Mouse (Mus musculus): ENCODE measurements around the gene Ormdl2. TPM values are rescaled to one million over a fixed set of nuclear protein-coding genes. Genes with fewer than 3 reads are reported as not detected.

Gene Ormdl2
- polyA plus RNA-seq, 1 experiment from 2014 or later, result 126 TPM

GRCm38 (mm10) chr10:128772895-128773294 is 48.5 kb downstream of the Ormdl2 start:
- WGBS, result 78% methylated on average over 2 of the region's 2 CpGs
- H3K4me1 ChIP-seq (ENCODE audit: control insufficient read depth, insufficient read depth, low read length), result no peaks in the 10 kb centered on the region
- no peak overlapping the region for H3K27ac ChIP-seq (ENCODE audit: low read length)
- no peaks in the 10 kb centered on the region for H3K9me3 ChIP-seq (ENCODE audit: control insufficient read depth, low read length)
- no peak overlapping the region for H3K9ac ChIP-seq (ENCODE audit: low read depth, low read length)
- no peak overlapping the region for H3K4me3 ChIP-seq (ENCODE audit: low read length)
- no peak overlapping the region for H3K4me2 ChIP-seq (ENCODE audit: low read depth, low read length)
- no peaks in the 10 kb centered on the region for H3K27me3 ChIP-seq (replicated peaks; ENCODE audit: control insufficient read depth, insufficient read depth, low read length)
- H3K36me3 ChIP-seq (ENCODE audit: control insufficient read depth, insufficient read depth, low read length), result no peaks in the 10 kb centered on the region
- no peak for ATAC-seq

Other genes starting within 250 kb of the Ormdl2 start
- gene Erbb3, start 232.0 kb downstream of the Ormdl2 start, polyA plus RNA-seq (2015; fragmentation: Nextera tagmentation; extraction: Ambion mirVana), result 29.6 and 34.9 TPM in 2 replicates
- gene Rps26, start 194.9 kb downstream of the Ormdl2 start, polyA plus RNA-seq (2015; fragmentation: Nextera tagmentation; extraction: Ambion mirVana), result 580 and 624 TPM in 2 replicates
- 1.6 and 2.0 TPM in 2 replicates for gene Ikzf4, start 175.7 kb downstream of the Ormdl2 start, polyA plus RNA-seq (2015; fragmentation: Nextera tagmentation; extraction: Ambion mirVana)
- gene Suox, start 147.6 kb downstream of the Ormdl2 start, polyA plus RNA-seq (2015; fragmentation: Nextera tagmentation; extraction: Ambion mirVana), result 11.8 and 13.0 TPM in 2 replicates
- gene Rab5b, start 125.4 kb downstream of the Ormdl2 start, polyA plus RNA-seq (2015; fragmentation: Nextera tagmentation; extraction: Ambion mirVana), result 61.6 and 64.5 TPM in 2 replicates
- 1.5 and 1.6 TPM in 2 replicates for gene Pmel, start 117.5 kb downstream of the Ormdl2 start, polyA plus RNA-seq (2015; fragmentation: Nextera tagmentation; extraction: Ambion mirVana)
- gene Cdk2, start 116.6 kb downstream of the Ormdl2 start, polyA plus RNA-seq (2015; fragmentation: Nextera tagmentation; extraction: Ambion mirVana), result 60.4 and 65.2 TPM in 2 replicates
- 7.8 and 7.9 TPM in 2 replicates for gene Dgka, start 76.8 kb downstream of the Ormdl2 start, polyA plus RNA-seq (2015; fragmentation: Nextera tagmentation; extraction: Ambion mirVana)
- gene Pym1, start 73.8 kb downstream of the Ormdl2 start, polyA plus RNA-seq (2015; fragmentation: Nextera tagmentation; extraction: Ambion mirVana), result 28.4 and 31.5 TPM in 2 replicates
- gene Mmp19, start 30.7 kb downstream of the Ormdl2 start, polyA plus RNA-seq (2015; fragmentation: Nextera tagmentation; extraction: Ambion mirVana), result 0.66 and 0.81 TPM in 2 replicates
- 45.5 and 45.8 TPM in 2 replicates for gene Dnajc14, start 17.6 kb downstream of the Ormdl2 start, polyA plus RNA-seq (2015; fragmentation: Nextera tagmentation; extraction: Ambion mirVana)
- gene Tmem198b, start 17.3 kb downstream of the Ormdl2 start, polyA plus RNA-seq (2015; fragmentation: Nextera tagmentation; extraction: Ambion mirVana), result 11.6 and 13.4 TPM in 2 replicates
- gene Sarnp, start 4.3 kb downstream of the Ormdl2 start, polyA plus RNA-seq (2015; fragmentation: Nextera tagmentation; extraction: Ambion mirVana), result 154 and 172 TPM in 2 replicates
- gene Gdf11, start 70.1 kb upstream of the Ormdl2 start, polyA plus RNA-seq (2015; fragmentation: Nextera tagmentation; extraction: Ambion mirVana), result 2.1 and 2.2 TPM in 2 replicates
- gene Cd63, start 79.3 kb upstream of the Ormdl2 start, polyA plus RNA-seq (2015; fragmentation: Nextera tagmentation; extraction: Ambion mirVana), result 794 TPM in 2 replicates
- gene Rdh5, start 101.2 kb upstream of the Ormdl2 start, polyA plus RNA-seq (2015; fragmentation: Nextera tagmentation; extraction: Ambion mirVana), result 18.6 and 18.8 TPM in 2 replicates
- 208 and 220 TPM in 2 replicates for gene Bloc1s1, start 102.4 kb upstream of the Ormdl2 start, polyA plus RNA-seq (2015; fragmentation: Nextera tagmentation; extraction: Ambion mirVana)
- gene Itga7, start 112.2 kb upstream of the Ormdl2 start, polyA plus RNA-seq (2015; fragmentation: Nextera tagmentation; extraction: Ambion mirVana), result 3.3 and 3.7 TPM in 2 replicates
- 23.2 and 28.6 TPM in 2 replicates for gene Mettl7b, start 139.3 kb upstream of the Ormdl2 start, polyA plus RNA-seq (2015; fragmentation: Nextera tagmentation; extraction: Ambion mirVana)
- gene Olfr9, start 167.8 kb upstream of the Ormdl2 start, polyA plus RNA-seq (2015; fragmentation: Nextera tagmentation; extraction: Ambion mirVana), result not detected in 2 replicates
- gene Olfr763, start 189.1 kb upstream of the Ormdl2 start, polyA plus RNA-seq (2015; fragmentation: Nextera tagmentation; extraction: Ambion mirVana), result not detected in 2 replicates
- gene Olfr764-ps1, start 218.3 kb upstream of the Ormdl2 start, polyA plus RNA-seq (2015; fragmentation: Nextera tagmentation; extraction: Ambion mirVana), result not detected in 2 replicates
- gene Olfr765, start 228.4 kb upstream of the Ormdl2 start, polyA plus RNA-seq (2015; fragmentation: Nextera tagmentation; extraction: Ambion mirVana), result not detected in 2 replicates
- not detected in 2 replicates for gene Olfr766-ps1, start 247.3 kb upstream of the Ormdl2 start, polyA plus RNA-seq (2015; fragmentation: Nextera tagmentation; extraction: Ambion mirVana)

Measured in intestine, embryonic 16.5 days (tissue).